Mouse (Mus musculus): ENCODE data around the gene Acpp. TPM values are rescaled to one million over a fixed set of nuclear protein-coding genes. Genes with fewer than 3 reads are reported as not detected.
"Not testable (repeated sequence)": the region's sequence is repeated elsewhere in the genome, so short reads cannot be mapped to it uniquely, and the experiment has no call there.

The Acpp gene
- under 1 TPM in 1 of 2 experiments, not detected in 1; 0.76 TPM for total RNA-seq (2021)
- long read RNA-seq, experiment 1, partial matches to known transcripts = 0 of 1 reads
- long read RNA-seq, experiment 1, other reads (novel, unspliced or antisense) = 1 of 1 reads
- long read RNA-seq, experiment 2, partial matches to known transcripts = 0 of 1 reads
- long read RNA-seq, experiment 2, other reads (novel, unspliced or antisense) = 1 of 1 reads

- Histone ChIP-seq H3K27ac (no peak within 1 kb of the TSS), H3K4me3 (peak within 1 kb of the TSS; percentile 9; the same call in 1 of the 2 replicates)
- no peak for TF ChIP-seq CTCF (conservative IDR thresholded peaks at IDR 0.05)
- DNase-seq (ENCODE audit: low spot score in 2 of 2) = no peak
Measured at GRCm38 (mm10) chr9:104337183-104337931, at the start of gene Acpp. TSS of gene Acpp (minus strand) at chr9:104337748.

- peak in 1 of 2 experiments; percentile 37 for DNase-seq (ENCODE audit: low spot score in 2 of 2)
- no peak overlapping the region for H3K27ac ChIP-seq
- no peak overlapping the region for H3K4me3 ChIP-seq
- TF ChIP-seq CTCF (conservative IDR thresholded peaks at IDR 0.05) = no peak
Measured at GRCm38 (mm10) chr9:104382571-104383170, 45.1 kb upstream of the Acpp start.

- Histone ChIP-seq H3K4me3 (no peak overlapping the region), H3K27ac (no peak overlapping the region)
- TF ChIP-seq CTCF (conservative IDR thresholded peaks at IDR 0.05) = peak; percentile 89
- peak; percentile 15 to 44 for DNase-seq (ENCODE audit: low spot score in 2 of 2)
Measured at GRCm38 (mm10) chr9:104379532-104380162, 42.1 kb upstream of the Acpp start.

GRCm38 (mm10) chr9:104375573-104375972 lies 38.0 kb upstream of the Acpp start:
- Histone ChIP-seq H3K4me3 (no peak overlapping the region), H3K27ac (no peak overlapping the region)
- TF ChIP-seq CTCF (conservative IDR thresholded peaks at IDR 0.05) = no peak
- no peak for DNase-seq (ENCODE audit: low spot score in 2 of 2)

- H3K27ac ChIP-seq = no peak overlapping the region
- peak; percentile 91 for TF ChIP-seq CTCF (conservative IDR thresholded peaks at IDR 0.05)
- no peak overlapping the region for H3K4me3 ChIP-seq
- peak; percentile 50 to 63 for DNase-seq (ENCODE audit: low spot score in 2 of 2)
Measured at GRCm38 (mm10) chr9:104373253-104373652, 35.7 kb upstream of the Acpp start.

- 0 out of 2 replicates have a peak, but pooled peaks have one; percentile 22 for TF ChIP-seq CTCF (conservative IDR thresholded peaks at IDR 0.05)
- no peak for DNase-seq (ENCODE audit: low spot score in 2 of 2)
- Histone ChIP-seq H3K4me3 (no peak overlapping the region), H3K27ac (no peak overlapping the region)
Measured at GRCm38 (mm10) chr9:104366983-104367382, 29.4 kb upstream of the Acpp start.

- H3K27ac ChIP-seq; H3K4me3 ChIP-seq; DNase-seq (ENCODE audit: low spot score in 2 of 2): not testable (repeated sequence)
Measured at GRCm38 (mm10) chr9:104361951-104362350, 24.4 kb upstream of the Acpp start.

GRCm38 (mm10) chr9:104361073-104361891 lies 23.7 kb upstream of the Acpp start:
- no peak for DNase-seq (ENCODE audit: low spot score in 2 of 2)
- Histone ChIP-seq H3K27ac (no peak overlapping the region), H3K4me3 (no peak overlapping the region)
- no peak for TF ChIP-seq CTCF (conservative IDR thresholded peaks at IDR 0.05)

- DNase-seq (ENCODE audit: low spot score in 2 of 2) = no peak
- TF ChIP-seq CTCF (conservative IDR thresholded peaks at IDR 0.05) = no peak
- Histone ChIP-seq H3K4me3 (no peak overlapping the region), H3K27ac (no peak overlapping the region)
Measured at GRCm38 (mm10) chr9:104360389-104360788, 22.8 kb upstream of the Acpp start.

GRCm38 (mm10) chr9:104355521-104356270 lies 18.1 kb upstream of the Acpp start:
- no peak for DNase-seq (ENCODE audit: low spot score in 2 of 2)
- Histone ChIP-seq H3K4me3 (no peak overlapping the region), H3K27ac (no peak overlapping the region)
- TF ChIP-seq CTCF (conservative IDR thresholded peaks at IDR 0.05) = no peak

GRCm38 (mm10) chr9:104344136-104344535 lies 6.6 kb upstream of the Acpp start:
- no peak for TF ChIP-seq CTCF (conservative IDR thresholded peaks at IDR 0.05)
- H3K4me3 ChIP-seq = no peak overlapping the region
- H3K27ac ChIP-seq = no peak overlapping the region
- DNase-seq (ENCODE audit: low spot score in 2 of 2) = peak in 1 of 2 experiments; percentile 10

- no peak for TF ChIP-seq CTCF (conservative IDR thresholded peaks at IDR 0.05)
- Histone ChIP-seq H3K27ac (no peak overlapping the region), H3K4me3 (no peak overlapping the region)
- no peak for DNase-seq (ENCODE audit: low spot score in 2 of 2)
Measured at GRCm38 (mm10) chr9:104339483-104339882, 1.9 kb upstream of the Acpp start.

Data from layer of hippocampus, adult 2 months (tissue).